Mouse (Mus musculus): ENCODE results near the gene Eps8.

DNA sequence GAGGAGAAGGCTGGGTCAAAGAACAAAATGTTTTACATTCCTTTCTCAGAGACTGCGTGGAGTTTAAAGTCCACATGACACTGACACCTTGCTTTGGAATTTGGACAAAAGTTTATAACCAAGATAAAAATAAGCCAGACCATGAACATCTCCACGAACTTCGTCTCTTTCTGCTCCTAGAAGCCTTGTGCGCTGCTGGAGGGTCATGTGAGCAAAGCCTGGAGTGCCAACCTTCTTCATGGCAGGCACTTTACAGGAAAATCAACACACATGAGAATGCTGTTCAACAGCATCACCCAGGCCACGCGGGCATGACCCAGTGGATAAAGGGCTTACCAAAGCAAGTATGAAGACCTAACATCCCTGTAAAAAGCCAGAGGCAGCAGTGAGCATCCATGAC is 85.6 kb downstream of the Eps8 start:
- TF ChIP-seq CHD2 (IDR thresholded peaks at IDR 0.05; ENCODE audit: low read depth, low read length) (no peak), ZC3H11A (IDR thresholded peaks at IDR 0.05; ENCODE audit: borderline replicate concordance, low read depth, low read length) (no peak), ZNF384 (IDR thresholded peaks at IDR 0.05; ENCODE audit: low read depth, low read length) (no peak), HCFC1 (IDR thresholded peaks at IDR 0.05; ENCODE audit: borderline replicate concordance, insufficient read depth, low read length) (no peak)

Data from ES-E14 (cell line).